Mouse (Mus musculus) monocyte, adult 2 months (primary cell): Measurements from ENCODE around the gene St6galnac1.
"Not testable (repeated sequence)": the region's sequence is repeated elsewhere in the genome, so short reads cannot be mapped to it uniquely, and the experiment has no call there.

Experiments
- DNase-seq, 2 experiments: peaks; one replicate each; pipeline ENCODE4 v3.0.0; 2022; ENCODE audit warnings: low spot score in 2 of 2, low read depth in 1 of 2

Gene St6galnac1

GRCm38 (mm10) chr11:116775407-116775806 is at the start of gene St6galnac1:
Gene St6galnac1 (minus strand): TSS chr11:116775507.
- no peak for DNase-seq

GRCm38 (mm10) chr11:116823885-116824284 is 48.6 kb upstream of the St6galnac1 start:
- not testable (repeated sequence) for DNase-seq

- no peak for DNase-seq
Measured at GRCm38 (mm10) chr11:116823255-116823654, 47.9 kb upstream of the St6galnac1 start.

GRCm38 (mm10) chr11:116822626-116823025 is 47.3 kb upstream of the St6galnac1 start:
- no peak for DNase-seq

DNA sequence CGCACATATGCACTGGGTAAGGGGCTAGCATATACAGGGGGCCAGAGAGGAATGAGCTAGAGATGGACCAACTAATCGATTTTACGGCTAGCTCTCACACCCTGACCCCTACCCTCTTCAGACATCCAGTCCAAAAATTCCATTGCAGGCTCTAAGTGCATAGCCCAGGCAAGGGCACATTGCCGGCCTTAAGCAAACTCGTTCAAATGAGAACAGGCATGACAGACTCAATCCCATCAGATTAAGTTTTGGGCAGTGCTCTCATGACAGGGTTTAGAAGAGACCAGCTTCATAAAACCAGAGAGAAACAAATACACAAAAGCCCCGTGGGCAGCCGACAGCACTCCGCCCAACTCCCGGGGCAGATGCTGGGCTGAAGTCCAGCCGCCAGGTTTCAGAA is 46.9 kb upstream of the St6galnac1 start:
- DNase-seq, result no peak

GRCm38 (mm10) chr11:116821057-116821940 is 46.0 kb upstream of the St6galnac1 start:
- no peak for DNase-seq

GRCm38 (mm10) chr11:116819932-116820593 is 44.8 kb upstream of the St6galnac1 start:
- DNase-seq, result no peak

- no peak for DNase-seq
Measured at GRCm38 (mm10) chr11:116818722-116819121, 43.4 kb upstream of the St6galnac1 start.

GRCm38 (mm10) chr11:116817567-116817966 is 42.3 kb upstream of the St6galnac1 start:
- no peak for DNase-seq

DNA sequence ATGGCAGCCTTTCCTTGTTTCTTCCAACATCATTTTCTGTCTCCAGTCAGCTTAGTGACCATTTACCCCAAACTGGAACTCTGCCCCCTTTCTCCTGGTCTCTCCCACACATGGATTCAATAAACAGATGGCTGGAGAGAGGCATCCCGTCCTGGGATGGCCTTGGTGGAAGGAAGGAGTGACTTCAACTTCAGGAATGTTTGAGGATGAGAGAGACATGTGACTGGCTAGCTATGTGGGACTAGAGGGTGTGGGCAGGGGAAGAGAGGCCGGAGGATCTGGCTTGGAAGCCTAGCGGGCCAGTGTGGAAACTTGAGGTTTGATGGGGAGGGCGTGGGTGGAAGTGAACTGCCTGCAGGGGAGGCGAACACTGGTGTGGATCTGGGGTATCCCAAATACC is 41.5 kb upstream of the St6galnac1 start:
- no peak for DNase-seq

DNA sequence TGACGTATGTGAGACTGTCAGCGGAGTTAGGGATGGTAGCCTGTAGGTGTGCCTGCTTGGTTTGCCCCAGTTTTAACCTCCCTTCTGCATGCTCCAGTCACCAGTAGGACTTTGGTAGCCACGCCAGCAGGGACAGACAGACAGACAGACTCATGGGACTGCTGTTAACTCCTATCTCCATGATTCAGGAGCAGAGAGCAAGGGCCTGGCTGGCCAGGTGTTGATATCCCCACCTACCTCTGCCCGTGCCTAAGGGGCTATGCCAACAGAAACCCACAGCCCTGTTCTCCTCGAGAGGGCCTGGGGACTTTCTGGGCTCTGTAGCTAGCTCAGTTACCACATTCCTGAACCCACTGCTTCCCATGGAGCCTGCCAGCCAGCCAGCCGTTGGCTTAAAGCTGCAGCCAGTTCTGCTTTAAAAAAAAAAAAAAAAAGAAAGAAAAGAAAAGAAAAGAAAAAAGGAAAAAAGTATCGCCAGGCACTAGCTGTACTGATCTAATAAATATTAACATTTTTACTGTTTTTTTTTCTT is 39.6 kb upstream of the St6galnac1 start:
- DNase-seq, result no peak

DNA sequence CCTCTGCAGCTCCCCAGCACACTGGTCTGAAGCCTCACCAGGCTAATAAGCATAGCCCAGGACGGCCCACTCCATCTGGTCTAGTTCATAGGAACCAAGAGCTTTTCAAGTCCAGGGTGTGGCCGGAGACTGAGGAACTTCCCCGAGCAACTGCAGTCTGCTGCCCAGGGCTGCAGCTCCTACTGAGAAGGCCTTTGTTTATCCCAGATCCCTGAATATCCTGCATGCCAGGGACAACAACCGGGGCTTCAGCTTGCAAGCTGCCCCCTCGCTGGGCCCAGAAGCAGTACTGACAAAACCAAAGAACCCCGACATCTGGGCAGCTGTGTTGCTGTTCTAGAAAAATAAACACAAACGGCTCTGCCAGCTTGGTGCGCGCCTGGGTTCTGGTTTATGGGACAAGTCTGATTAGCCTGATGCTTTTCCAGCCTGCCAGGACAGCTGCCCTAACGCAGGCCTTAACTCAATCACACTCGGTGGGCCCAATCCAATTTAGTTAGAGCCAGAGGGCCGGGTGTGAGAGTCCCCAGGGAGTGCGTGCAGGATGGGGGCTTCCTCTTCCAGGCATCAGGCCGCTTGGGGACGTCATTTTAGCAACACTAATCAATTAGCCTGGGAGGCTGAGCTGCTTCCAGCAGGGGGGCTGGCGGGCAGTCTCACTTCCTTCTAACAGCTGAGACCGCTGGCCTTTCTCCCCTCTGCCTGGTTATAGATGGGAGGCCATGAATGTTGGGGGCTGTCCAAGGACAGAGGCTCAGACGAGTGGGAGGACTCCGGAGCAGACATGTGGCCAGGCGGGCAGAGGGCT is 39.0 kb upstream of the St6galnac1 start:
- DNase-seq, result peak in 1 of 2 experiments; percentile 28

DNA sequence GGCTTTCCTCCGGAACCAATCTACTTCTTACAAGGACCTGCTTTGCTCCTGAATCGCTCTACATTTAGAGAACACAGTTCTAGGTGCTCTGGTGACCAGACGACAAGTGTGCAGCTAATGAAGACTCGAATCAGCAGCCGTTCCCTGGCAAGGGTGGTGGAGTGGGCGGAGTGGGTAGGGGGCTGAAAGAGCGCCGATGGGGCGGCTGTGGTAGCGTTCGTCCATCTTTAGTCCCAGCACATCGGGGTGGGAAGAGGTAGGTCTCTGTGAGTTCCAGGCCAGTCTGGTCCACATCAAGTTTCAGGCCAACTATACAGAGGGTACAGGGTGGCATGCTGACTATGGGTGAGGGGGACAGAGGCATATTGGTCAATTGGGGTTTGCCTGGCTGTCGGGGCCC is 38.3 kb upstream of the St6galnac1 start:
- DNase-seq, result no peak

- DNase-seq, result no peak
Measured at GRCm38 (mm10) chr11:116812793-116813529, 37.7 kb upstream of the St6galnac1 start.

DNA sequence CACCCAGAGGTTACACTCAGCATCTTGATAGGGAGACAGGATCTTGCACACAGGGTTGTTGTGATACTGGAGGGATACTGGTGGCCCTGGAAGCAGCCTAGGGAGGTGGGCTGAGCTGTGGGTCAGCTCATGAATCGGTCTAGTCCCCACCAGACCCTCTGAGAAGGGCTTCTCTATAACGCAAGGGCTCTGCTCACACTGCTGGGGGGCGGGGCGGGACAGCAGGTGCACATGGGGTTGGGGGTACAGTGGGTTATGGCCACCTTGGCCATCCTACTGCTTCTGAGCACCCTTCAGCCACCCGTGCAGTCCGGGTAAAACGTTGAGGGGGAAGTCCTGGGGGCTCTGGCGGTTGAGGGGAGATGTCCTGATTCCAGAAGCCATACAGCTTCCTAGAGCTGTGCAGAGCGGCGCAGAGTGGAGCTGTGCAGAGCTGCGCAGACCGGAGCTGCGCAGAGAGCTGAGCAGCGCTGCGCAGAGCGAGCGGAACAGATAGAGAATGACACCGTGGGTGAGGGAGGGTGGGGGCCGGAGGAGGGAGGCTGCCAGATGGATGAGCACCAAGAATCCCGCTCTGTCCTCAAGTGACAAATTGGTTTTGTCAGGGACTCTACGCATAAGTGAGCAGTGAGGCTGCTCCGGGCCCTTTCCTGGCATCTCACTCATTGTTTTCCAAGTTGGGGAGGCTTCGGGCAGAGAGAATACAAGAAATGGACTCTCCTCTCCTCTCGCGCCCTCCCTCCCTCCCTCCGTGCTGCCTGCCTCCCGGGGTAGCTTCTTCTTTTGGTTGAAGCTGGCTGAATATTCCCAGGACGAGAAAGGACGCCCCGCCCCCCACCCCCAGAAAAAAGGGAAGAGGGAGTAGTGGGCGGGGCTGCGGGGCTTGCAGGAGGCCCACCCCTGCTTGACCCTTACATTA is 35.9 kb upstream of the St6galnac1 start:
- no peak for DNase-seq

DNA sequence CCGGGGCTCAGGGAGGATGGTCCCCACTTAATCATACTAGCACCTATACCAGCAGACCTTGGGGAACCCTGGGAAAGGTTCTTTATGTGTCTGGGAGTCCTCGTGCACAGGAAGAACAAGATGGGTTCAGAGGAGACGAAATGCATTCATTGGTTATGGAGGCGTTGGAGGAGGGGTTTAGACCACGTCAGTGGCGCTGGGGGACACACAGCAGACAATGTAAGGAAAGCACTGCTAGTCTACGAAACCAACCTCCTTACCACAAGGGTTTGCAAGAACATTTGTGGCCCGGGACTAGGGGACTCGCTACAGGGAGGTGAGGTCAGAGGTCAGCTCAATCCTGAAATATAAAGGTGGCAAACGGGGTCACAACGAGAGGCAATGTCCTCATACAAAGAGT is 35.2 kb upstream of the St6galnac1 start:
- DNase-seq, result no peak

DNA sequence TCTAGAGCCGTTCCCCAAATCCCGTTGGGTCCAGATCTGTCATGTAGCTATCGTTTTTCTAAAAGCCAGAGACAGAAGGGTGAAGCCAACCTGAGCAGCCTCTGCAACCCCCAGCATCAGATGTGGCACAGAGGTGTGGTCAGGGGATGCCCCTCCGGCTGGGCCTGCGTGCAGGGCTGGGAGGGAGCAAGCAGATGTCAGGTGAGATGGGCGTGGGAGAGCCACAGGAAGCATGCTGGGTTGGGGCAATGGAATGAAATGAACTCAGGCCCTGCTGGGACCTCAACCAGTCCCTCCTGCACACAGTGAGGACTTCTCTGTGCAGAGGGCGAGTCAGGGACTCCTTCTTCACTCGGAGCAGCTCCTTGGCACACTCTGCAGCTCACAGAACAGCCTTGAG is 34.2 kb upstream of the St6galnac1 start:
- no peak for DNase-seq

GRCm38 (mm10) chr11:116808811-116809395 is 33.6 kb upstream of the St6galnac1 start:
- DNase-seq, result no peak

- DNase-seq, result peak; percentile 42 to 56
Measured at GRCm38 (mm10) chr11:116807938-116808606, 32.8 kb upstream of the St6galnac1 start.
